Mouse (Mus musculus) ES-E14 (cell line): ENCODE results near the gene Klrc1. TPM values are rescaled to one million over a fixed set of nuclear protein-coding genes. Genes with fewer than 3 reads are reported as not detected.
"Not testable (repeated sequence)": the region's sequence is repeated elsewhere in the genome, so short reads cannot be mapped to it uniquely, and the experiment has no call there.

Experiments
- DNase-seq: peaks from one replicate; pipeline ENCODE4 v3.0.0-alpha.2; 2013; ENCODE audit warnings: low read depth, low spot score
- H3K27ac ChIP-seq: 2 replicates; pipeline ENCODE4 v1.5.1; 2012; ENCODE audit warnings: low read depth, mild to moderate bottlenecking, low read length, moderate library complexity, mixed read lengths; ENCODE audit not compliant: poor library complexity, insufficient read depth, severe bottlenecking
- H3K36me3 ChIP-seq: 2 replicates; pipeline ENCODE4 v1.6.1; 2012; ENCODE audit warnings: mild to moderate bottlenecking, low read length, moderate library complexity, mixed read lengths; ENCODE audit not compliant: control insufficient read depth, poor library complexity, insufficient read depth, severe bottlenecking
- H3K4me1 ChIP-seq, 2 experiments: fragments of 150-350 bp in 1 of 2; sonication (generic) in 1 of 2; 2 replicates each; pipeline ENCODE4 v1.6.1; 2012; ENCODE audit warnings: low read length in 2 of 2, mild to moderate bottlenecking in 1 of 2, mixed read lengths in 1 of 2; ENCODE audit not compliant: control insufficient read depth in 2 of 2, insufficient read depth in 2 of 2, poor library complexity in 1 of 2
- H3K4me3 ChIP-seq, 2 experiments: fragments of 150-350 bp in 1 of 2; sonication (generic) in 1 of 2; 2 replicates each; pipeline ENCODE4 v1.5.1; 2012; ENCODE audit warnings: low read length in 2 of 2, low read depth in 1 of 2, mild to moderate bottlenecking in 1 of 2, mixed read lengths in 1 of 2; ENCODE audit not compliant: insufficient read depth in 1 of 2, poor library complexity in 1 of 2, severe bottlenecking in 1 of 2
- H3K9ac ChIP-seq: 2 replicates; pipeline ENCODE4 v1.6.1; 2012; ENCODE audit warnings: low read depth, mild to moderate bottlenecking, low read length, mixed read lengths; ENCODE audit not compliant: poor library complexity, insufficient read depth, severe bottlenecking
- H3K9me3 ChIP-seq: fragments of 150-350 bp; sonication (generic); 2 replicates; pipeline ENCODE4 v1.6.1; 2012; ENCODE audit warnings: low read depth, mild to moderate bottlenecking, low read length; ENCODE audit not compliant: control insufficient read depth, insufficient read depth
- CHD2 ChIP-seq: IDR thresholded peaks from 2 replicates; pipeline ENCODE4 v1.6.1; 2014; ENCODE audit warnings: mild to moderate bottlenecking, low read depth, low read length, inconsistent platforms
- HCFC1 ChIP-seq: IDR thresholded peaks from 2 replicates; pipeline ENCODE4 v1.6.1; 2012; ENCODE audit warnings: low read length, inconsistent platforms, borderline replicate concordance; ENCODE audit not compliant: insufficient read depth
- MAFK ChIP-seq: IDR thresholded peaks from 2 replicates; pipeline ENCODE4 v1.6.1; 2014; ENCODE audit warnings: mild to moderate bottlenecking, low read depth, low read length, inconsistent platforms; ENCODE audit not compliant: insufficient read depth
- ZC3H11A ChIP-seq: IDR thresholded peaks from 2 replicates; pipeline ENCODE4 v1.6.1; 2012; ENCODE audit warnings: low read depth, mild to moderate bottlenecking, inconsistent platforms, low read length, borderline replicate concordance
- ZNF384 ChIP-seq: IDR thresholded peaks from 2 replicates; pipeline ENCODE4 v1.6.1; 2012; ENCODE audit warnings: low read depth, low read length, inconsistent platforms
- in situ Hi-C, 2 experiments: fragments of 600-800 bp; cut with MboI; formaldehyde crosslinking; loops; one replicate each; pipeline ENCODE4 v1.15.1; 2025; ENCODE audit warnings: low sequenced_read_pairs in 2 of 2, inconsistent platforms in 1 of 2; ENCODE audit not compliant: unreplicated experiment in 2 of 2
- total RNA-seq: library from RNA; depleted of rRNA; stranded (reverse); fragments of 300-350 nt; gene quantifications from 2 replicates; pipeline ENCODE4 v1.2.3, GENCODE M21; 2012

Klrc1 gene
- total RNA-seq, 1 experiment = not detected

- DNase-seq = no peak
- H3K4me3 ChIP-seq = no peak overlapping the region
- no peaks in the 10 kb centered on the region for H3K36me3 ChIP-seq
- no peaks in the 10 kb centered on the region for H3K9me3 ChIP-seq
- no peak overlapping the region for H3K27ac ChIP-seq
- TF ChIP-seq ZNF384 = no peak
- TF ChIP-seq MAFK = no peak
- TF ChIP-seq CHD2 = no peak
- TF ChIP-seq HCFC1 = no peak
- TF ChIP-seq ZC3H11A = no peak
- in situ Hi-C loops = no loop called here
- H3K9ac ChIP-seq = no peak overlapping the region
- no peaks in the 10 kb centered on the region for H3K4me1 ChIP-seq
These were observed 34.8 kb upstream of the Klrc1 start for GRCm38 (mm10) chr6:129713566-129713965.

- H3K4me3 ChIP-seq, H3K9ac ChIP-seq, H3K4me1 ChIP-seq, H3K27ac ChIP-seq, in situ Hi-C loops, DNase-seq, H3K9me3 ChIP-seq, H3K36me3 ChIP-seq: not testable (repeated sequence)
These were observed 12.7 kb upstream of the Klrc1 start for GRCm38 (mm10) chr6:129691436-129691835.

- TF ChIP-seq CHD2 (no peak), HCFC1 (no peak)
- no peaks in the 10 kb centered on the region for H3K9me3 ChIP-seq
- no peak for DNase-seq
- H3K4me1 ChIP-seq = no peaks in the 10 kb centered on the region
- H3K4me3 ChIP-seq = no peak overlapping the region
- no peak overlapping the region for H3K27ac ChIP-seq
- H3K9ac ChIP-seq = no peak overlapping the region
- H3K36me3 ChIP-seq = no peaks in the 10 kb centered on the region
- in situ Hi-C loops = no loop called here
These were observed 1.6 kb upstream of the Klrc1 start for GRCm38 (mm10) chr6:129680379-129680778.

GRCm38 (mm10) chr6:129661301-129661700, 17.5 kb downstream of the Klrc1 start:
- in situ Hi-C loops = not testable (repeated sequence)

GRCm38 (mm10) chr6:129660589-129660988, 18.2 kb downstream of the Klrc1 start, which contains the start of gene Klrc2:
Gene Klrc2, minus strand, starts transcription at chr6:129660689.
- H3K9me3 ChIP-seq, H3K4me1 ChIP-seq, H3K4me3 ChIP-seq, DNase-seq, in situ Hi-C loops, H3K36me3 ChIP-seq, H3K27ac ChIP-seq, H3K9ac ChIP-seq: not testable (repeated sequence)

More at GRCm38 (mm10) chr6:129661301-129661700, 17.5 kb downstream of the Klrc1 start:
- not testable (repeated sequence) for H3K27ac ChIP-seq, H3K4me1 ChIP-seq, H3K36me3 ChIP-seq, H3K4me3 ChIP-seq, H3K9ac ChIP-seq, H3K9me3 ChIP-seq, DNase-seq

GRCm38 (mm10) chr6:129644054-129644453, 34.7 kb downstream of the Klrc1 start:
- H3K9me3 ChIP-seq, H3K9ac ChIP-seq, H3K4me3 ChIP-seq, in situ Hi-C loops, DNase-seq, H3K4me1 ChIP-seq, H3K36me3 ChIP-seq, H3K27ac ChIP-seq: not testable (repeated sequence)

GRCm38 (mm10) chr6:129643237-129643636, 35.5 kb downstream of the Klrc1 start, which contains the start of gene Klrc3:
Gene Klrc3, minus strand, starts transcription at chr6:129643337.
- H3K36me3 ChIP-seq, H3K9ac ChIP-seq, H3K4me1 ChIP-seq, H3K27ac ChIP-seq, DNase-seq, in situ Hi-C loops, H3K4me3 ChIP-seq, H3K9me3 ChIP-seq: not testable (repeated sequence)

GRCm38 (mm10) chr6:129631046-129631445, 47.7 kb downstream of the Klrc1 start:
- DNase-seq, H3K9me3 ChIP-seq, H3K27ac ChIP-seq, H3K4me3 ChIP-seq, H3K9ac ChIP-seq, in situ Hi-C loops, H3K36me3 ChIP-seq, H3K4me1 ChIP-seq: not testable (repeated sequence)
